Mouse (Mus musculus) hindbrain, embryonic 10.5 days (tissue): Measurements from ENCODE around the gene Abcc1. TPM values are rescaled to one million over a fixed set of nuclear protein-coding genes. Genes with fewer than 3 reads are reported as not detected.

Experiments used
- DNase-seq: peaks from one replicate; pipeline ENCODE4 v3.0.0-alpha.2; 2017; ENCODE audit warnings: low spot score
- H3K27ac ChIP-seq: fragments of 300-500 bp; sonication (generic); 2 replicates; pipeline ENCODE4 v1.5.1; 2016; ENCODE audit warnings: mild to moderate bottlenecking, moderate library complexity
- H3K27me3 ChIP-seq: fragments of 300-500 bp; sonication (generic); 2 replicates; pipeline ENCODE4 v1.6.1; 2016; ENCODE audit warnings: mild to moderate bottlenecking; ENCODE audit not compliant: poor library complexity, insufficient read depth, severe bottlenecking
- H3K36me3 ChIP-seq: fragments of 300-500 bp; sonication (generic); 2 replicates; pipeline ENCODE4 v1.6.1; 2016; ENCODE audit warnings: mild to moderate bottlenecking, moderate library complexity
- H3K4me1 ChIP-seq: fragments of 300-500 bp; sonication (generic); replicated peaks from 2 replicates; pipeline ENCODE4 v1.6.1; 2016; ENCODE audit warnings: mild to moderate bottlenecking
- H3K4me3 ChIP-seq: fragments of 300-500 bp; sonication (generic); 2 replicates; pipeline ENCODE4 v1.5.1; 2016; ENCODE audit warnings: mild to moderate bottlenecking, moderate library complexity
- H3K9me3 ChIP-seq: fragments of 300-500 bp; sonication (generic); 2 replicates; pipeline ENCODE4 v1.6.1; 2016; ENCODE audit warnings: mild to moderate bottlenecking, moderate library complexity
- whole genome bisulfite sequencing: fragments of 180-500 bp; shearing (Covaris S2); methylation state at CpG from one replicate; pipeline ENCODE4 v1.1.7; 2016; 5-methylcytosine and 5-hydroxymethylcytosine counted together
- polyA plus RNA-seq: library from polyadenylated mRNA; unstranded; fragments of >200 nt; fragmentation: Nextera tagmentation; extraction: Ambion mirVana; gene quantifications from 2 replicates; pipeline ENCODE4 v1.2.1, GENCODE M21; 2016

Abcc1 gene
- polyA plus RNA-seq, 1 experiment from 2014 or later = 8.3 TPM

GRCm38 (mm10) chr16:14451374-14452046, 90.2 kb downstream of the Abcc1 start:
- no peaks in the 10 kb centered on the region for H3K4me1 ChIP-seq
- 81% methylated on average over 5 of the region's 5 CpGs for WGBS
- no peaks in the 10 kb centered on the region for H3K27me3 ChIP-seq
- no peak for DNase-seq
- peaks cover 39% of the 10 kb centered on the region for H3K36me3 ChIP-seq
- H3K4me3 ChIP-seq = no peak overlapping the region
- H3K27ac ChIP-seq = no peak overlapping the region
- H3K9me3 ChIP-seq = no peaks in the 10 kb centered on the region

GRCm38 (mm10) chr16:14462535-14462934, 101.2 kb downstream of the Abcc1 start:
- no peak for DNase-seq
- 91% methylated on average over 2 of the region's 2 CpGs for WGBS
- peaks cover 69% of the 10 kb centered on the region for H3K36me3 ChIP-seq

GRCm38 (mm10) chr16:14465016-14465415, 103.7 kb downstream of the Abcc1 start:
- H3K9me3 ChIP-seq = no peaks in the 10 kb centered on the region
- no peak for DNase-seq
- 95% methylated on average over 6 of the region's 6 CpGs for WGBS
- peaks cover 73% of the 10 kb centered on the region for H3K36me3 ChIP-seq
- H3K27ac ChIP-seq = no peak overlapping the region
- no peak overlapping the region for H3K4me3 ChIP-seq
- no peaks in the 10 kb centered on the region for H3K27me3 ChIP-seq
- H3K4me1 ChIP-seq = no peaks in the 10 kb centered on the region

More at GRCm38 (mm10) chr16:14462535-14462934, 101.2 kb downstream of the Abcc1 start:
- no peaks in the 10 kb centered on the region for H3K4me1 ChIP-seq
- no peaks in the 10 kb centered on the region for H3K27me3 ChIP-seq
- H3K9me3 ChIP-seq = no peaks in the 10 kb centered on the region
- H3K27ac ChIP-seq = no peak overlapping the region
- H3K4me3 ChIP-seq = no peak overlapping the region

GRCm38 (mm10) chr16:14468351-14468750, 107.0 kb downstream of the Abcc1 start:
- Histone ChIP-seq H3K27me3 (no peaks in the 10 kb centered on the region), H3K9me3 (no peaks in the 10 kb centered on the region), H3K27ac (no peak overlapping the region), H3K36me3 (peaks cover 86% of the 10 kb centered on the region), H3K4me3 (no peak overlapping the region), H3K4me1 (no peaks in the 10 kb centered on the region)
- no peak for DNase-seq
- 82% methylated on average over 2 of the region's 2 CpGs for WGBS

GRCm38 (mm10) chr16:14468841-14469240, 107.5 kb downstream of the Abcc1 start:
- Histone ChIP-seq H3K4me3 (no peak overlapping the region), H3K27ac (no peak overlapping the region), H3K9me3 (no peaks in the 10 kb centered on the region), H3K36me3 (peaks cover 87% of the 10 kb centered on the region), H3K27me3 (no peaks in the 10 kb centered on the region), H3K4me1 (no peaks in the 10 kb centered on the region)
- 95% methylated on average over 5 of the region's 5 CpGs for WGBS
- DNase-seq = no peak

- Histone ChIP-seq H3K9me3 (no peaks in the 10 kb centered on the region), H3K4me3 (no peak overlapping the region), H3K27me3 (no peaks in the 10 kb centered on the region), H3K27ac (no peak overlapping the region), H3K36me3 (peaks cover 73% of the 10 kb centered on the region), H3K4me1 (no peaks in the 10 kb centered on the region)
- no peak for DNase-seq
- WGBS = 88% methylated on average over 5 of the region's 5 CpGs
These were observed 110.8 kb downstream of the Abcc1 start for GRCm38 (mm10) chr16:14472171-14472570.

- Histone ChIP-seq H3K4me1 (no peaks in the 10 kb centered on the region), H3K36me3 (peaks cover 58% of the 10 kb centered on the region), H3K27ac (no peak overlapping the region), H3K9me3 (no peaks in the 10 kb centered on the region), H3K4me3 (no peak overlapping the region), H3K27me3 (no peaks in the 10 kb centered on the region)
- no peak for DNase-seq
- 92% methylated on average over 7 of the region's 7 CpGs for WGBS
These were observed 112.3 kb downstream of the Abcc1 start for GRCm38 (mm10) chr16:14473686-14474085.

GRCm38 (mm10) chr16:14475001-14475400, 113.6 kb downstream of the Abcc1 start:
- Histone ChIP-seq H3K27me3 (no peaks in the 10 kb centered on the region), H3K4me3 (no peak overlapping the region), H3K9me3 (no peaks in the 10 kb centered on the region), H3K27ac (no peak overlapping the region), H3K4me1 (no peaks in the 10 kb centered on the region), H3K36me3 (peaks cover 51% of the 10 kb centered on the region)
- 93% methylated on average over 2 of the region's 2 CpGs for WGBS
- DNase-seq = no peak

- Histone ChIP-seq H3K27me3 (no peaks in the 10 kb centered on the region), H3K4me3 (no peak overlapping the region), H3K27ac (no peak overlapping the region), H3K36me3 (peaks cover 41% of the 10 kb centered on the region), H3K4me1 (no peaks in the 10 kb centered on the region), H3K9me3 (no peaks in the 10 kb centered on the region)
- WGBS = 88% methylated on average over 8 of the region's 8 CpGs
- no peak for DNase-seq
These were observed 114.7 kb downstream of the Abcc1 start for GRCm38 (mm10) chr16:14476056-14476455.

- no peak overlapping the region for H3K27ac ChIP-seq
- no peaks in the 10 kb centered on the region for H3K4me1 ChIP-seq
- H3K9me3 ChIP-seq = no peaks in the 10 kb centered on the region
- H3K4me3 ChIP-seq = no peak overlapping the region
- H3K27me3 ChIP-seq = no peaks in the 10 kb centered on the region
- H3K36me3 ChIP-seq = peaks cover 36% of the 10 kb centered on the region
- no peak for DNase-seq
- 91% methylated on average over 9 of the region's 9 CpGs for WGBS
These were observed 115.5 kb downstream of the Abcc1 start for GRCm38 (mm10) chr16:14476701-14477400.

- no peak overlapping the region for H3K27ac ChIP-seq
- H3K4me3 ChIP-seq = no peak overlapping the region
- no peak for DNase-seq
- no peaks in the 10 kb centered on the region for H3K27me3 ChIP-seq
- peaks cover 28% of the 10 kb centered on the region for H3K36me3 ChIP-seq
- WGBS = 79% methylated on average over 10 of the region's 10 CpGs
- no peaks in the 10 kb centered on the region for H3K9me3 ChIP-seq
- no peaks in the 10 kb centered on the region for H3K4me1 ChIP-seq
These were observed 116.3 kb downstream of the Abcc1 start for GRCm38 (mm10) chr16:14477510-14478300.

- no peak for DNase-seq
- no peak overlapping the region for H3K27ac ChIP-seq
- H3K4me1 ChIP-seq = no peaks in the 10 kb centered on the region
- H3K27me3 ChIP-seq = no peaks in the 10 kb centered on the region
- no peaks in the 10 kb centered on the region for H3K9me3 ChIP-seq
- 95% methylated on average over 2 of the region's 2 CpGs for WGBS
- peaks cover 8% of the 10 kb centered on the region; the same call in 1 of the 2 replicates for H3K36me3 ChIP-seq
- no peak overlapping the region for H3K4me3 ChIP-seq
These were observed 118.3 kb downstream of the Abcc1 start for GRCm38 (mm10) chr16:14479641-14480040.

GRCm38 (mm10) chr16:14483221-14483620, 121.9 kb downstream of the Abcc1 start:
- Histone ChIP-seq H3K4me1 (no peaks in the 10 kb centered on the region), H3K9me3 (no peaks in the 10 kb centered on the region), H3K4me3 (no peak overlapping the region), H3K27me3 (no peaks in the 10 kb centered on the region), H3K36me3 (no peaks in the 10 kb centered on the region), H3K27ac (no peak overlapping the region)
- DNase-seq = no peak
- WGBS = 82% methylated on average over 1 of the region's 1 CpGs
